Mouse (Mus musculus) ES-E14 (cell line): Measurements from ENCODE around the gene Abcc5.

Source experiments
- CHD2 ChIP-seq: IDR thresholded peaks from 2 replicates; pipeline ENCODE4 v1.6.1; 2014; ENCODE audit warnings: mild to moderate bottlenecking, low read depth, low read length, inconsistent platforms
- HCFC1 ChIP-seq: IDR thresholded peaks from 2 replicates; pipeline ENCODE4 v1.6.1; 2012; ENCODE audit warnings: low read length, inconsistent platforms, borderline replicate concordance; ENCODE audit not compliant: insufficient read depth
- MAFK ChIP-seq: IDR thresholded peaks from 2 replicates; pipeline ENCODE4 v1.6.1; 2014; ENCODE audit warnings: mild to moderate bottlenecking, low read depth, low read length, inconsistent platforms; ENCODE audit not compliant: insufficient read depth
- ZC3H11A ChIP-seq: IDR thresholded peaks from 2 replicates; pipeline ENCODE4 v1.6.1; 2012; ENCODE audit warnings: low read depth, mild to moderate bottlenecking, inconsistent platforms, low read length, borderline replicate concordance
- ZNF384 ChIP-seq: IDR thresholded peaks from 2 replicates; pipeline ENCODE4 v1.6.1; 2012; ENCODE audit warnings: low read depth, low read length, inconsistent platforms

- no peak for TF ChIP-seq MAFK
- no peak for TF ChIP-seq ZC3H11A
- no peak for TF ChIP-seq HCFC1
- no peak for TF ChIP-seq CHD2
- no peak for TF ChIP-seq ZNF384
Observed at GRCm38 (mm10) chr16:20470981-20471380, 44.8 kb upstream of the Abcc5 start.
